Mouse (Mus musculus) gastrocnemius, postnatal 36 days (tissue): ENCODE data around the gene Tie1. TPM values are rescaled to one million over a fixed set of nuclear protein-coding genes. Genes with fewer than 3 reads are reported as not detected.

ENCODE experiments used
- DNase-seq, 2 experiments: peaks; one replicate each; pipeline ENCODE4 v3.0.0; 2022
- intact Hi-C: fragments of 180-260 bp; cut with DNase I; formaldehyde crosslinking; loops from one replicate; pipeline ENCODE4 v1.15.1; 2025
- total RNA-seq, 2 experiments: library from RNA; stranded (reverse); gene quantifications; 2 replicates each; pipeline ENCODE4 v1.2.3; 2021

Gene Tie1
- total RNA-seq, 2 experiments from 2014 or later = 15.3 to 16.8 TPM

GRCm38 (mm10) chr4:118424541-118425160 lies 65.2 kb downstream of the Tie1 start:
- intact Hi-C loops = no loop called here
- DNase-seq = no peak

GRCm38 (mm10) chr4:118421384-118421783 lies 68.5 kb downstream of the Tie1 start:
- intact Hi-C loops = no loop called here
- DNase-seq = no peak

Other genes starting within 250 kb of the Tie1 start
- gene Ptprf, start 198.7 kb downstream of the Tie1 start, total RNA-seq = 1 to 10 TPM; 2.7 to 3.0 TPM
- gene Szt2, start 80.8 kb downstream of the Tie1 start, total RNA-seq = 1 to 10 TPM; 5.7 to 6.5 TPM
- 10 to 100 TPM; 36.3 to 37.8 TPM for gene Med8, start 80.7 kb downstream of the Tie1 start, total RNA-seq
- gene Elovl1, start 62.0 kb downstream of the Tie1 start, total RNA-seq = 1 to 10 TPM; 5.8 to 7.6 TPM
- gene Cdc20, start 52.7 kb downstream of the Tie1 start, total RNA-seq = under 1 TPM; 0.69 to 0.97 TPM
- gene Mpl, start 32.5 kb downstream of the Tie1 start, total RNA-seq = not detected
- not detected for gene 2610528J11Rik, start 36.9 kb upstream of the Tie1 start, total RNA-seq
- gene Tmem125, start 54.0 kb upstream of the Tie1 start, total RNA-seq = not detected
- gene Cfap57, start 130.7 kb upstream of the Tie1 start, total RNA-seq = not detected
- 10 to 100 TPM; 21.7 to 28.9 TPM for gene Ebna1bp2, start 130.7 kb upstream of the Tie1 start, total RNA-seq
- not detected for gene Olfr62, start 168.9 kb upstream of the Tie1 start, total RNA-seq
- gene Olfr1342, start 202.7 kb upstream of the Tie1 start, total RNA-seq = not detected
- not detected for gene Olfr1341, start 213.5 kb upstream of the Tie1 start, total RNA-seq
- not detected for gene Olfr1340, start 230.1 kb upstream of the Tie1 start, total RNA-seq
- gene Olfr1339, start 242.1 kb upstream of the Tie1 start, total RNA-seq = not detected